Mouse (Mus musculus) bone marrow macrophage, adult 2 months (primary cell): ENCODE results near the gene Dhps.

ENCODE experiments used
- CTCF ChIP-seq: IDR thresholded peaks from 2 replicates; pipeline ENCODE4 v1.5.1; 2012; ENCODE audit warnings: low read depth, mild to moderate bottlenecking, low read length, moderate library complexity
- POLR2A ChIP-seq: IDR thresholded peaks from 2 replicates; pipeline ENCODE4 v1.6.1; 2012; ENCODE audit warnings: mild to moderate bottlenecking, low read depth, low read length, borderline replicate concordance

- TF ChIP-seq CTCF (no peak), POLR2A (no peak)
These were observed 37.7 kb upstream of the Dhps start for GRCm38 (mm10) chr8:85033867-85034266.
